Mouse (Mus musculus) neural tube, embryonic 14.5 days (tissue): ENCODE data around the gene Zfp612. TPM values are rescaled to one million over a fixed set of nuclear protein-coding genes. Genes with fewer than 3 reads are reported as not detected.

Experiments
- ATAC-seq: fragments of 200-750 bp; cut with Nextera tagmentation; 2 replicates; pipeline ENCODE4 v1.8.0; 2017; ENCODE audit warnings: low read depth, mild to moderate bottlenecking, moderate TSS enrichment, moderate library complexity
- H3K27ac ChIP-seq: fragments of 300-500 bp; sonication (generic); 2 replicates; pipeline ENCODE4 v1.5.1; 2014; ENCODE audit warnings: low read depth, mild to moderate bottlenecking, control low read depth, low read length, moderate library complexity, mixed read lengths
- H3K27me3 ChIP-seq: fragments of 300-500 bp; sonication (generic); 2 replicates; pipeline ENCODE4 v1.6.1; 2014; ENCODE audit warnings: low read length; ENCODE audit not compliant: control insufficient read depth, insufficient read depth
- H3K36me3 ChIP-seq: fragments of 300-500 bp; sonication (generic); 2 replicates; pipeline ENCODE4 v1.6.1; 2014; ENCODE audit warnings: low read length, mixed read lengths; ENCODE audit not compliant: control insufficient read depth, insufficient read depth
- H3K4me1 ChIP-seq: fragments of 300-500 bp; sonication (generic); 2 replicates; pipeline ENCODE4 v1.6.1; 2014; ENCODE audit warnings: low read length; ENCODE audit not compliant: control insufficient read depth, insufficient read depth
- H3K4me2 ChIP-seq: fragments of 300-500 bp; sonication (generic); 2 replicates; pipeline ENCODE4 v1.6.1; 2014; ENCODE audit warnings: mild to moderate bottlenecking, low read depth, low read length, control low read depth
- H3K4me3 ChIP-seq: fragments of 300-500 bp; sonication (generic); 2 replicates; pipeline ENCODE4 v1.5.1; 2014; ENCODE audit warnings: low read depth, low read length, control low read depth, mixed read lengths
- H3K9ac ChIP-seq: fragments of 300-500 bp; sonication (generic); replicated peaks from 2 replicates; pipeline ENCODE4 v1.6.1; 2014; ENCODE audit warnings: low read depth, mild to moderate bottlenecking, control low read depth, low read length, mixed read lengths
- H3K9me3 ChIP-seq: fragments of 300-500 bp; sonication (generic); 2 replicates; pipeline ENCODE4 v1.6.1; 2016; ENCODE audit warnings: low read length; ENCODE audit not compliant: control insufficient read depth
- WGBS: fragments of 180-500 bp; shearing (Covaris S2); extraction: QIAGEN DNeasy Blood & Tissue Kit; methylation state at CpG from one replicate; pipeline ENCODE4 v1.1.7; 2014; 5-methylcytosine and 5-hydroxymethylcytosine counted together
- polyA plus RNA-seq: library from polyadenylated mRNA; unstranded; fragments of >200 nt; fragmentation: Nextera tagmentation; extraction: Ambion mirVana; gene quantifications from 2 replicates; pipeline ENCODE4 v1.2.1, GENCODE M21; 2014

Gene Zfp612
- polyA plus RNA-seq, 1 experiment from 2014 or later: 25.1 TPM

- no peak overlapping the region for H3K4me3 ChIP-seq
- H3K9ac ChIP-seq: no peak overlapping the region
- H3K9me3 ChIP-seq: no peaks in the 10 kb centered on the region
- H3K4me2 ChIP-seq: no peak overlapping the region
- ATAC-seq: no peak
- H3K36me3 ChIP-seq: no peaks in the 10 kb centered on the region
- no peaks in the 10 kb centered on the region for H3K4me1 ChIP-seq
- H3K27ac ChIP-seq: no peak overlapping the region
- 72% methylated on average over 9 of the region's 9 CpGs for WGBS
- no peaks in the 10 kb centered on the region for H3K27me3 ChIP-seq
These were observed 15.4 kb upstream of the Zfp612 start for GRCm38 (mm10) chr8:110064161-110064560.

- 94% methylated on average over 18 of the region's 18 CpGs for WGBS
- no peaks in the 10 kb centered on the region for H3K36me3 ChIP-seq
- H3K27me3 ChIP-seq: no peaks in the 10 kb centered on the region
- H3K9me3 ChIP-seq: no peaks in the 10 kb centered on the region
- H3K4me3 ChIP-seq: no peak overlapping the region
- H3K4me2 ChIP-seq: no peak overlapping the region
- H3K9ac ChIP-seq: no peak overlapping the region
- no peak overlapping the region for H3K27ac ChIP-seq
- no peaks in the 10 kb centered on the region for H3K4me1 ChIP-seq
- ATAC-seq: no peak
These were observed 14.8 kb upstream of the Zfp612 start for GRCm38 (mm10) chr8:110064606-110065365.

- Histone ChIP-seq H3K4me1 (no peaks in the 10 kb centered on the region), H3K27me3 (no peaks in the 10 kb centered on the region), H3K27ac (no peak overlapping the region), H3K9ac (no peak overlapping the region), H3K36me3 (no peaks in the 10 kb centered on the region), H3K4me3 (no peak overlapping the region), H3K9me3 (no peaks in the 10 kb centered on the region), H3K4me2 (no peak overlapping the region)
- 89% methylated on average over 4 of the region's 4 CpGs for WGBS
- no peak for ATAC-seq
These were observed 13.9 kb upstream of the Zfp612 start for GRCm38 (mm10) chr8:110065676-110066075.

GRCm38 (mm10) chr8:110069706-110070105, 9.8 kb upstream of the Zfp612 start:
- Histone ChIP-seq H3K4me1 (no peaks in the 10 kb centered on the region), H3K27ac (no peak overlapping the region), H3K27me3 (no peaks in the 10 kb centered on the region), H3K36me3 (no peaks in the 10 kb centered on the region), H3K9me3 (no peaks in the 10 kb centered on the region), H3K4me3 (no peak overlapping the region), H3K9ac (no peak overlapping the region), H3K4me2 (no peak overlapping the region)
- ATAC-seq: no peak
- WGBS: 89% methylated on average over 4 of the region's 4 CpGs

- no peak for ATAC-seq
- H3K9me3 ChIP-seq: no peaks in the 10 kb centered on the region
- H3K4me1 ChIP-seq: no peaks in the 10 kb centered on the region
- no peaks in the 10 kb centered on the region for H3K36me3 ChIP-seq
- H3K27ac ChIP-seq: no peak overlapping the region
- H3K4me3 ChIP-seq: no peak overlapping the region
- no peak overlapping the region for H3K4me2 ChIP-seq
- WGBS: 16% methylated on average over 9 of the region's 9 CpGs
- no peaks in the 10 kb centered on the region for H3K27me3 ChIP-seq
- H3K9ac ChIP-seq: no peak overlapping the region
These were observed 7.9 kb upstream of the Zfp612 start for GRCm38 (mm10) chr8:110071600-110071999.

DNA sequence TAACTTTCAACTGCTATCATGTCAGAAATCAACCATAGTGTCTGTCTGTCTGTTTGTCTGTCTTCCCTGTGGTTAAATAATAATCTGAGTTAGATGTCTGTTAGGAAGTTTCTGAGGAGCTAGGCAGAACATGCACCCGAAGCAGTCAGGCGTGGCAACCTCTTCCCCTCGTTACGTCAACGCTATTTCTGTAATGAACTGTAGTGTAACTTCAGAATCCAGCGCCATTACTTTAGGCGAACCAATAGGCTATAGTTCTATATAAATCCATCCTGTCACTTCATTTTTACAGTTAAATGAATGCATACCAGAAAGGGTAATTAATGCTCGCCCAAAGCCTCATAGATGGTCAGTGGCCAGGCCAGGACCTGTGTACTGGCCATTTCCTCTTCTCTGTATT, 5.0 kb upstream of the Zfp612 start:
- Histone ChIP-seq H3K4me1 (no peaks in the 10 kb centered on the region), H3K4me2 (no peak overlapping the region), H3K27me3 (no peaks in the 10 kb centered on the region), H3K4me3 (no peak overlapping the region), H3K9ac (no peak overlapping the region), H3K27ac (no peak overlapping the region), H3K9me3 (no peaks in the 10 kb centered on the region), H3K36me3 (no peaks in the 10 kb centered on the region)
- WGBS: 88% methylated on average over 8 of the region's 8 CpGs
- ATAC-seq: no peak

- no peak overlapping the region for H3K9ac ChIP-seq
- ATAC-seq: no peak
- H3K4me3 ChIP-seq: no peak overlapping the region
- H3K27ac ChIP-seq: no peak overlapping the region
- H3K36me3 ChIP-seq: peaks cover 34% of the 10 kb centered on the region
- H3K27me3 ChIP-seq: no peaks in the 10 kb centered on the region
- no peaks in the 10 kb centered on the region for H3K9me3 ChIP-seq
- H3K4me1 ChIP-seq: peaks cover 3% of the 10 kb centered on the region; the same call in 1 of the 2 replicates
- no peak overlapping the region for H3K4me2 ChIP-seq
- 81% methylated on average over 11 of the region's 11 CpGs for WGBS
These were observed 3.0 kb downstream of the Zfp612 start for GRCm38 (mm10) chr8:110082416-110083105.

DNA sequence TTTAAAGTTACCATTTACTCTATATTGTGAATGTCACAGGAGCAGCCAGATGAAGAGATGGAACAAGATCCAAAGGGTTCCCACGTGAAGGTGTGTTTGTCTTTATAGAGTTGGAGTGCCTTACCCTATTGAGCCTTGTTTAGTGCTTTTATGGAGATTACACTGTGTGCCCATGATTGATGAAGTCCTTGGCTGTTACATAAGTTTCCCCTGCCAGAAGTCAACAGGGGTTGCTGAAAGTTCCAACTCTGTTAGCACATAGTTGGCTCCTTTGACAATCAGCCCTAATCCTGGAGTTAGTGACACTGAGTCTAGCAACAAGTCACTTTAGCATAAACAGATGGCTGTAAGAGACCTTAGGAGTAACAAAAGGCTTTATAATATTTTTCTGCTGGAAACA, 12.3 kb downstream of the Zfp612 start:
- Histone ChIP-seq H3K9me3 (0 out of 2 replicates have a peak, but pooled peaks cover 5% of the 10 kb centered on the region), H3K27me3 (no peaks in the 10 kb centered on the region), H3K4me3 (no peak overlapping the region), H3K4me2 (no peak overlapping the region), H3K27ac (no peak overlapping the region), H3K9ac (no peak overlapping the region), H3K4me1 (no peaks in the 10 kb centered on the region), H3K36me3 (peaks cover 19% of the 10 kb centered on the region)
- 57% methylated on average over 1 of the region's 1 CpGs for WGBS
- ATAC-seq: no peak

DNA sequence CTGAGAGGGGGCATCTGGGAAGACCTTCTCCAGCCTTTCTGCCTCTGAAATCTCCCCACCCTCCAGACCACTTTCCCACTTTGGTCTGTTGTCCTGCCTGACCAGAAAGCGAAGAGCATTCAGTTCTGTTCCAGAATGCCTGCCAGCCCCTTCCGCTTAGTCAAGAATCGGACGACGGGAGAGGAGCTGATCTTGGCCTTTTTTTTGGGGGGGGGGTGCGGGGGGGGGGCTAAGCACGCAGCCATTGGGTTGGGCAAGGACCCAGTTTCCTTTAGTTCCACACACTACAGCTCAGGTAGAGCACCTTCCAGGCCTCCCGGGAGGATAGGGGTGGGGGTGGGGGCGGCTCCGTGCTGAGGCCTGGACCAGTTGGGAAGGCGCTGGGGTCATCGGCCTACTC, 21.4 kb downstream of the Zfp612 start, which contains the start of gene Gm21964:
TSS of gene Gm21964 (plus strand) at position 301 of the 400 bp plus-strand sequence.
- no peak within 1 kb of the TSS for H3K9ac ChIP-seq
- no peak within 1 kb of the TSS for H3K27ac ChIP-seq
- H3K4me3 ChIP-seq: no peak within 1 kb of the TSS
- WGBS: 87% methylated on average over 12 of the region's 12 CpGs
- no peak within 1 kb of the TSS for H3K4me2 ChIP-seq
- no peaks in the 10 kb centered on the region for H3K27me3 ChIP-seq
- no peaks in the 10 kb centered on the region for H3K9me3 ChIP-seq
- ATAC-seq: no peak
- no peaks in the 10 kb centered on the region for H3K4me1 ChIP-seq
- H3K36me3 ChIP-seq: no peaks in the 10 kb centered on the region
